Mouse (Mus musculus) cerebellum, postnatal 36 days (tissue): ENCODE measurements around the gene Fzr1.

Experiments
- DNase-seq, 2 experiments: peaks; one replicate each; pipeline ENCODE4 v3.0.0; 2021 to 2022; ENCODE audit warnings: mixed read lengths in 2 of 2

Gene Fzr1

GRCm38 (mm10) chr10:81415549-81416310, 37.4 kb upstream of the Fzr1 start:
- DNase-seq, result peak; percentile 54 to 59

- DNase-seq, result no peak
Measured at GRCm38 (mm10) chr10:81415146-81415545, 36.8 kb upstream of the Fzr1 start.

GRCm38 (mm10) chr10:81414682-81415081, 36.4 kb upstream of the Fzr1 start:
- no peak for DNase-seq

GRCm38 (mm10) chr10:81413310-81414261, 35.3 kb upstream of the Fzr1 start:
- peak; percentile 83 to 86 for DNase-seq

- peak in 1 of 2 experiments; percentile 44 for DNase-seq
Measured at GRCm38 (mm10) chr10:81412586-81413309, 34.4 kb upstream of the Fzr1 start.

- DNase-seq, result peak; percentile 88 to 89
Measured at GRCm38 (mm10) chr10:81411471-81412400, 33.4 kb upstream of the Fzr1 start.

GRCm38 (mm10) chr10:81410981-81411380, 32.7 kb upstream of the Fzr1 start:
- no peak for DNase-seq

- DNase-seq, result no peak
Measured at GRCm38 (mm10) chr10:81410350-81410749, 32.0 kb upstream of the Fzr1 start.

- no peak for DNase-seq
Measured at GRCm38 (mm10) chr10:81409330-81409729, 31.0 kb upstream of the Fzr1 start.

GRCm38 (mm10) chr10:81408871-81409291, 30.6 kb upstream of the Fzr1 start:
- DNase-seq, result peak; percentile 68 to 76

GRCm38 (mm10) chr10:81408424-81408729, 30.1 kb upstream of the Fzr1 start:
- no peak for DNase-seq

GRCm38 (mm10) chr10:81407539-81408423, 29.5 kb upstream of the Fzr1 start:
- DNase-seq, result peak; percentile 77 to 85

- DNase-seq, result no peak
Measured at GRCm38 (mm10) chr10:81406504-81407440, 28.5 kb upstream of the Fzr1 start.

- DNase-seq, result peak; percentile 87 to 89
Measured at GRCm38 (mm10) chr10:81405588-81406201, 27.4 kb upstream of the Fzr1 start.

GRCm38 (mm10) chr10:81404720-81405119, 26.4 kb upstream of the Fzr1 start:
- peak in 1 of 2 experiments; percentile 8 for DNase-seq

- DNase-seq, result no peak
Measured at GRCm38 (mm10) chr10:81404082-81404481, 25.8 kb upstream of the Fzr1 start.

- no peak for DNase-seq
Measured at GRCm38 (mm10) chr10:81403511-81403910, 25.2 kb upstream of the Fzr1 start.

GRCm38 (mm10) chr10:81402227-81402765, 24.0 kb upstream of the Fzr1 start:
- peak in 1 of 2 experiments; percentile 51 for DNase-seq
